Mouse (Mus musculus): ENCODE measurements around the gene Olfr1288. TPM values are rescaled to one million over a fixed set of nuclear protein-coding genes. Genes with fewer than 3 reads are reported as not detected.

Olfr1288 gene
- polyA plus RNA-seq (2014; fragmentation: Illumina TruSeq; extraction: RNeasy Lipid Tissue Mini Kit (QIAGEN cat#74804); ENCODE audit: low replicate concordance): not detected

DNA sequence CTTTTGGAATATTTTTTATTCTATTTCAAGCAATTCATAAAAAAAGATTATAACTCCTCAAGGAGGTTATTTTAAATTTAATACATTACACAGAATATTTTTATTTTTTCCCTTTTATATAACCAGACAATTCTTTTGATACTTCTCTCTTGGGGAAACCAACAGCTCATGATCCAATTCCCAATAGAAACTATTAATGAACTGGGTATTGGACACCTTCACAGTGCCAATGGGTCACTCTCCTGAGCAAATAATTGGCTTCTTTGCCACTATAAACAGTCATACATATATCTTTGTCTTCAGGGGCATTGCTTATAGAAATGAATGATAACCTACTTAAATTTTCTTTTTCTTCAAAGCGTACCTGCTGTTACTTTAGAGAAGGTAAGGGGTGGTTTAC is at the start of gene Olfr1288:
Olfr1288 (plus strand) TSS at position 301 of the 400 bp plus-strand sequence.

DNA sequence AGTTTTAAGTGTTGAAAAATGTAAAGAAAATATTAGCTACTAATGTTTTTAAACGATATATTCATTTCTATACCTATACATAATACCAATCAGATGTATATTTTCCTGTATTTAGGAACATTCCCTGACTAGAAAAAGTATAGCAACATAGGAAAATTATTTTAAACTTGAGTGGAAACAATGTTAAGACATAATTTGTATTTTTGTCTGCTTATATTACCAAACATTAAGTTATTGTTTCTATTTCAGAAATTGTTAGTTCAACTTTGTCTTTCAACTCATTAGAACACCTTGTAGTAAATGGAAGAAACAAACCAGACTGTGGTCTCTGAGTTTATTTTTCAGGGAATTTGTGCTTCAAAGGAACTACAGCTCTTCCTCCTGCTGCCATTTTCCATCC is 25.1 kb upstream of the Olfr1288 start, which contains the start of gene Olfr1287:
Olfr1287 (plus strand) TSS at position 301 of the 400 bp plus-strand sequence.

DNA sequence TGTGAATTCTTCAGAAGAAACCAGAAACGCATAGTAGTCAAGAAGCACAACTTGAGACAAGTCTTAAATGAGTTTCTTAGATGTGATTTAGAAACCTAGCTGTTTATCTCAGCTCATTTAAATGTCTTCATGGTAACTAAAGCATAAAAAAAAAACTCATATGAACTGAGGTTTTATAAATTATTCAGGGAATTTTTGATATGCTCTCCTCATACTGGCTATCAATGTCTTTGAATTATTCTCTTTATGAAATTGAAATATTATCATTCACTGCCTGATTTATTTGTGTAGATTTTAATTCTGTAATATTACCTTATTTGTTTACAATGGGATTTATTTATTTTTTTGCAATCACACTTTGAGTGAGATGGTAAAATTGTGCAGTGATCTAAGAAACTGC is 6.6 kb downstream of the Olfr1288 start, which contains the start of gene Olfr1289:
Olfr1289 (plus strand) TSS at position 301 of the 400 bp plus-strand sequence.

DNA sequence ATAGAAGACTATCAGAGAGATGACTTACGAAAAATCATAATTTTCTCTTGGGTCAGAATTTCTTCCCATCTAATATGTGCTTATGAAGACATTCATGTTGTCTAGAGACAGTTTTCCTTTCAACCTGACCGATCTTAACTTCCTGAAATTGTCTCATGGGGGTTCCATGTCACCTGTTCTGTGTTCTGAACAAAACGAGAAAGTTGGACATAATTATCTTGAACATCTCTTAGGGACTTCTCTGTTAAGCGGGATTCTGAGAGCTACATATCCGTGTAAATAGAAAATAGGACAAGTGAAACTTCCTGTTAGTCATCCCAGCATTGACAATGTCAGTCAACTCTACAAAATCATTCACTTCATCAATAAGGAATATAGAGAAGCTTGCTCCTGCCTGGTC is 19.8 kb downstream of the Olfr1288 start, which contains the start of gene Olfr1290:
Olfr1290 (minus strand) TSS at position 101 of the 400 bp plus-strand sequence.

DNA sequence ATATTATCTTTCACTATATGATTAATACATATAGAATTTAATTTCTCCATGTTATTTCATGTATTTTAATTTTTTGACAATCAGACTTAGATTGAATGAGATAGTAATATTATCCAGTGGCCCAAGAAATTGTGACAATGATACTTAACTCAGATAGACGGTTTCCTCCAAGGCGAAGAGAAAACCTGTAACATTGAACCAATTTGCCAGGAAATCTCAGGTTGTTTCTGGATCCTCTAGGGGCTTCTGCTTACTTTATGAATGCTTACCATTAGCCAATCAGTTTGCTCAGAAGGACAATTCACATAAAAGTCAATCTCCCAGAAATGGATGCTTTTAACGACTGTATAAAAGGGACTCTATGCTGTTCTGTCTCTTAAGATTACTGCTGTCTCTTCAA is 23.0 kb downstream of the Olfr1288 start, which contains the start of gene Olfr1291-ps1:
Olfr1291-ps1 (plus strand) TSS at position 301 of the 400 bp plus-strand sequence.

DNA sequence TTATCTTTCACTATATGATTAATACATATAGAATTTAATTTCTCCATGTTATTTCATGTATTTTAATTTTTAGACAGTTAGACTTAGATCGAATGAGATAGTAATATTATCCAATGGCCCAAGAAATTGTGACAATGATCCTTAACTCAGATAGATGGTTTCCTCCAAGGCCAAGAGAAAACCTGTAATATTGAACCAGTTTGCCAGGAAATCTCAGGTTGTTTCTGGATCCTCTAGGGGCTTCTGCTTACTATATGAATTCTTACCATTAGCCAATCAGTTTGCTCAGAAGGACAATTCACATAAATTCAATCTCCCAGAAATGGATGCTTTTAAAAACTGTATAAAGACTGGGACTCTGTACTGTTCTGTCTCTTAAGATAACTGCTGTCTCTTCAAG is 51.0 kb downstream of the Olfr1288 start, which contains the start of gene Olfr1293-ps:
Olfr1293-ps (plus strand) TSS at position 301 of the 400 bp plus-strand sequence.

Other genes with a start within 250 kb of the Olfr1288 start
- not detected for gene 4930430A15Rik, start 244.5 kb upstream of the Olfr1288 start, polyA plus RNA-seq (2014; fragmentation: Illumina TruSeq; extraction: RNeasy Lipid Tissue Mini Kit (QIAGEN cat#74804); ENCODE audit: low replicate concordance)
- not detected for gene Olfr1275, start 238.8 kb upstream of the Olfr1288 start, polyA plus RNA-seq (2014; fragmentation: Illumina TruSeq; extraction: RNeasy Lipid Tissue Mini Kit (QIAGEN cat#74804); ENCODE audit: low replicate concordance)
- not detected for gene Olfr1276, start 219.6 kb upstream of the Olfr1288 start, polyA plus RNA-seq (2014; fragmentation: Illumina TruSeq; extraction: RNeasy Lipid Tissue Mini Kit (QIAGEN cat#74804); ENCODE audit: low replicate concordance)
- gene Olfr1277, start 200.0 kb upstream of the Olfr1288 start, polyA plus RNA-seq (2014; fragmentation: Illumina TruSeq; extraction: RNeasy Lipid Tissue Mini Kit (QIAGEN cat#74804); ENCODE audit: low replicate concordance): not detected
- gene Olfr1278, start 184.0 kb upstream of the Olfr1288 start, polyA plus RNA-seq (2014; fragmentation: Illumina TruSeq; extraction: RNeasy Lipid Tissue Mini Kit (QIAGEN cat#74804); ENCODE audit: low replicate concordance): not detected
- gene Olfr1279, start 173.5 kb upstream of the Olfr1288 start, polyA plus RNA-seq (2014; fragmentation: Illumina TruSeq; extraction: RNeasy Lipid Tissue Mini Kit (QIAGEN cat#74804); ENCODE audit: low replicate concordance): not detected
- not detected for gene Olfr1280, start 160.1 kb upstream of the Olfr1288 start, polyA plus RNA-seq (2014; fragmentation: Illumina TruSeq; extraction: RNeasy Lipid Tissue Mini Kit (QIAGEN cat#74804); ENCODE audit: low replicate concordance)
- not detected for gene Olfr1281, start 147.6 kb upstream of the Olfr1288 start, polyA plus RNA-seq (2014; fragmentation: Illumina TruSeq; extraction: RNeasy Lipid Tissue Mini Kit (QIAGEN cat#74804); ENCODE audit: low replicate concordance)
- gene Olfr1282, start 138.0 kb upstream of the Olfr1288 start, polyA plus RNA-seq (2014; fragmentation: Illumina TruSeq; extraction: RNeasy Lipid Tissue Mini Kit (QIAGEN cat#74804); ENCODE audit: low replicate concordance): not detected
- not detected for gene Olfr1283, start 107.3 kb upstream of the Olfr1288 start, polyA plus RNA-seq (2014; fragmentation: Illumina TruSeq; extraction: RNeasy Lipid Tissue Mini Kit (QIAGEN cat#74804); ENCODE audit: low replicate concordance)
- not detected for gene Olfr1284, start 98.6 kb upstream of the Olfr1288 start, polyA plus RNA-seq (2014; fragmentation: Illumina TruSeq; extraction: RNeasy Lipid Tissue Mini Kit (QIAGEN cat#74804); ENCODE audit: low replicate concordance)
- gene Olfr1286, start 51.0 kb upstream of the Olfr1288 start, polyA plus RNA-seq (2014; fragmentation: Illumina TruSeq; extraction: RNeasy Lipid Tissue Mini Kit (QIAGEN cat#74804); ENCODE audit: low replicate concordance): not detected
- gene Olfr1287, start 25.0 kb upstream of the Olfr1288 start, polyA plus RNA-seq (2014; fragmentation: Illumina TruSeq; extraction: RNeasy Lipid Tissue Mini Kit (QIAGEN cat#74804); ENCODE audit: low replicate concordance): not detected
- gene Olfr1289, start 6.7 kb downstream of the Olfr1288 start, polyA plus RNA-seq (2014; fragmentation: Illumina TruSeq; extraction: RNeasy Lipid Tissue Mini Kit (QIAGEN cat#74804); ENCODE audit: low replicate concordance): not detected
- gene Olfr1290, start 19.7 kb downstream of the Olfr1288 start, polyA plus RNA-seq (2014; fragmentation: Illumina TruSeq; extraction: RNeasy Lipid Tissue Mini Kit (QIAGEN cat#74804); ENCODE audit: low replicate concordance): not detected
- not detected for gene Olfr1291-ps1, start 23.1 kb downstream of the Olfr1288 start, polyA plus RNA-seq (2014; fragmentation: Illumina TruSeq; extraction: RNeasy Lipid Tissue Mini Kit (QIAGEN cat#74804); ENCODE audit: low replicate concordance)
- not detected for gene Olfr1293-ps, start 51.1 kb downstream of the Olfr1288 start, polyA plus RNA-seq (2014; fragmentation: Illumina TruSeq; extraction: RNeasy Lipid Tissue Mini Kit (QIAGEN cat#74804); ENCODE audit: low replicate concordance)
- gene Olfr1294, start 66.2 kb downstream of the Olfr1288 start, polyA plus RNA-seq (2014; fragmentation: Illumina TruSeq; extraction: RNeasy Lipid Tissue Mini Kit (QIAGEN cat#74804); ENCODE audit: low replicate concordance): not detected
- gene Olfr1295, start 95.6 kb downstream of the Olfr1288 start, polyA plus RNA-seq (2014; fragmentation: Illumina TruSeq; extraction: RNeasy Lipid Tissue Mini Kit (QIAGEN cat#74804); ENCODE audit: low replicate concordance): not detected
- gene Olfr1297, start 152.4 kb downstream of the Olfr1288 start, polyA plus RNA-seq (2014; fragmentation: Illumina TruSeq; extraction: RNeasy Lipid Tissue Mini Kit (QIAGEN cat#74804); ENCODE audit: low replicate concordance): not detected
- not detected for gene Olfr1298, start 175.1 kb downstream of the Olfr1288 start, polyA plus RNA-seq (2014; fragmentation: Illumina TruSeq; extraction: RNeasy Lipid Tissue Mini Kit (QIAGEN cat#74804); ENCODE audit: low replicate concordance)
- gene Olfr1299, start 187.3 kb downstream of the Olfr1288 start, polyA plus RNA-seq (2014; fragmentation: Illumina TruSeq; extraction: RNeasy Lipid Tissue Mini Kit (QIAGEN cat#74804); ENCODE audit: low replicate concordance): not detected

Data from small intestine, adult 10 weeks (tissue).